Mouse (Mus musculus): ENCODE measurements at regions not wholly inside any gene's neighbourhood (a gene's known extent, or its start where the extent isn't known, plus 50 kb on each side); places are given as distances from the start of the nearest gene placed in this dataset.

GRCm38 (mm10) chr1:23462411-23462810, 64.8 kb upstream of the Ogfrl1 start:
- no peak for DNase-seq (ENCODE audit: low spot score)

DNA sequence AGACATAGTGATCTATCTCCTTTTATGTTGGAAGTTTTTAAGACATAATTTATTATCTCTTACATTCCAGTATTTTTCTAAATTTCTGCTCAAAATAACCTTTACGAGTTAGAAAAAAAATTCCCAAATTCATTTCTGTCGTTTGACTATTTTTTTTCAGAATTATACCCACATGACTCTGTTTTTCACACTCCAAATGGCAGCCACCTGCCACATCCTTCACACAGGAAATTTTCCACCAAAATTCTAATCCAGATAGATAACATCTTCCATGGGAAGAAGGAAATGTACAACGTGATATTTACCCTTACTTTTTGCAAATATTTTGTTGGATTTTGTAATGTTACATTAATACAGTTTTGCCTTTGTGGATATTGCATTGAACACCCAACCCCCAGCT, 66.5 kb upstream of the Ogfrl1 start:
- no peak for DNase-seq (ENCODE audit: low spot score)

DNA sequence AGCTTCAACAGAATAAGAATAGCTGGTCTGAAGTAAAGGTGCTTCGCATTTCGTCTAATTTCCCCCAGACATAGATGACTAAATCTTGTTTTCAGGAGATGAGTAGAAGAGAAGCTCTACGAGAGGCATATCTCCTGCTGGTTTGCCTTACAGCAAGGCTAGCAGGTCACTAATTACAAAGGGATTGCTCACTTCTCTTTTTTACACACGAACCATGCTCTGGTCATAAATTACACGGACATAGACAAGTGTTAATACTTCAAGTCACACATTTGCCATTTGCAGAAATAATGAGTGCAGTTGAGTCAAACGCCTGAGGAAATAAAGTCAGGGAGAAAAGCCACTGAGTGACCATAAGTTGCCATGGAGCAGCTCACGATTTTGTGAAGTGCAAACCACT, 68.8 kb upstream of the Ogfrl1 start:
- no peak for DNase-seq (ENCODE audit: low spot score)

GRCm38 (mm10) chr1:23467405-23467804, 69.8 kb upstream of the Ogfrl1 start:
- no peak for DNase-seq (ENCODE audit: low spot score)

- no peak for DNase-seq (ENCODE audit: low spot score)
Measured at GRCm38 (mm10) chr1:23480776-23481320, 83.3 kb upstream of the Ogfrl1 start.

GRCm38 (mm10) chr1:23484566-23484965, 87.0 kb upstream of the Ogfrl1 start:
- no peak for DNase-seq (ENCODE audit: low spot score)

- DNase-seq (ENCODE audit: low spot score): no peak
Measured at GRCm38 (mm10) chr1:23485150-23485775, 87.7 kb upstream of the Ogfrl1 start.

- no peak for DNase-seq (ENCODE audit: low spot score)
Measured at GRCm38 (mm10) chr1:23487031-23487430, 89.5 kb upstream of the Ogfrl1 start.

GRCm38 (mm10) chr1:23490640-23491039, 93.1 kb upstream of the Ogfrl1 start:
- peak; percentile 6 for DNase-seq (ENCODE audit: low spot score)

- DNase-seq (ENCODE audit: low spot score): no peak
Measured at GRCm38 (mm10) chr1:23491041-23491440, 93.5 kb upstream of the Ogfrl1 start.

- DNase-seq (ENCODE audit: low spot score): no peak
Measured at GRCm38 (mm10) chr1:23492981-23493380, 95.4 kb upstream of the Ogfrl1 start.

GRCm38 (mm10) chr1:23495412-23495811, 97.8 kb upstream of the Ogfrl1 start:
- DNase-seq (ENCODE audit: low spot score): peak; percentile 35

DNA sequence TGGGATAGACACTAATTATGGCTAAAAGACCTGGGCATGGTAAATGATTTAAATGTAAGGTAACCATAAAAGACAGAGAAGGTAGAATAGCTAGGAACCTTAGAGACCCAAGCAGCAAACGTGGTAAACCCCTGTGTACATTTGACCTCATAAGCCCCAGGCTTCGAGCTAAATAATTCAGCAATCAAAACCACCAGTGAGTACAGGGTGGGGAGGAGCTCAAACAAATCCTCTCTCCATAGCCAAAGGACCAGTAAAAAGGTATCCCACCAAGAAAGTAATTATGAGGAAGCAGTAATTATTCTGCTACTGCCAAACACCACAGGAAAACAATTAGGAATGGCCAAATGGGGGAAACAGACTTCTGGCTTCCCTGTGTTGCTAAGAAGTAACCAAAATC, 122.5 kb upstream of the Ogfrl1 start:
- no peak for DNase-seq (ENCODE audit: low spot score)

- no peak for DNase-seq (ENCODE audit: low spot score)
Measured at GRCm38 (mm10) chr1:23532659-23533058, 135.1 kb upstream of the Ogfrl1 start.

DNA sequence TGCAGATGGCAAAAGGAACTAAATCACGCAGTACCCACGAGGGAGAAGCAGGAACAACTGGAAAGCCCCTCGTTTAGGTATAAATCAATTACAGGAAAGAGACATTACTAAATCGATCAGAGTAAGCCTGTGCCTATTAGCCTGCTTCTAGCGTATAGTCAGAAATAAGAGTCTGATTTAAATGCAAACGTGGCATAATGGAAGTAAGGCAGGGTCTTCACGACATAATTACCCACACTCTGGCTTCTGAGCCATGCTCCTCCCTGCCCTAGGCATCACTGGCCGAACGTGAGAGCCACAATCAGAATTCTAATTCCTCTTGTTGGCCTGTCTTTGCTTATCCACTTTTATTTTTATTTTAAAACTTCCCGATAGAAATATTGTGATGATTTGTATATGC, 139.0 kb upstream of the Ogfrl1 start:
- no peak for DNase-seq (ENCODE audit: low spot score)

- DNase-seq (ENCODE audit: low spot score): no peak
Measured at GRCm38 (mm10) chr1:23538419-23538818, 140.8 kb upstream of the Ogfrl1 start.

DNA sequence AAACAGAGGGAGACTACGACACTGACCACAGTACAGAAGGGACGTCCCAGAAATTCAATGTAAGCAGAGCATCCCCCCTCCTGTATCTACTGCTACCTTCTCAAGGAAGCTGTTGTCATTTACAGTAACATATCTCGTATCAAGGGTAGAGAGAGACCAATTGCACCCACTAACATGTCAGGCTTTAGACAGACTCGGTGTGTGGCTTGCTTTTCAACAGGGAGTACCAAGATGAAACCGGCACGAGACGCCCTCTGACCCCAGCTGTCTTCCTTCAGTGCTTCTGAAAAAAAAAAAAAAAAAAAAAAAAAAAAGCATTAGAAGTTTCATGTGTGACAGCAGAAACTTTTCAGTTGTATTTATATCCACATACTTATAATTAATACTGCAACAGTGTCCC, 143.0 kb upstream of the Ogfrl1 start:
- DNase-seq (ENCODE audit: low spot score): no peak

GRCm38 (mm10) chr1:23555794-23556193, 158.2 kb upstream of the Ogfrl1 start:
- no peak for DNase-seq (ENCODE audit: low spot score)

DNA sequence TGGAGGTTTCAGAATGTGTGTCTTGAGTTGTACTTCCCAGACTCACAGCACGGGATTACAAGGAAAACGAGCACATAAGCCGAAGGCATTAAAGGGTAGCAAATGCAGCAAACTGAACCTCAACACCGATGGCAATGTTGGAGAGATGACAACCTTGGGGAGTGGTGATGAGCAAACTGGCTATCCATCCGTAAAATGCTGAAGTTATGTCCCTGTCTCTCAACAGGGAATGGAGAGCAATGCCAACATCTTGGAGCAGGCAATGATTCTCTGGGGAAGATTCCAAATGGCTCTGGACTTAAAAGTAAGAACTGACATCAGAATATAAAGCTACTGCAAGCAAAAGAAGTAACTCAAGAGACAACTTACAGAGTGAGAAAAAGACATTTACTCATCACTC, 170.5 kb upstream of the Ogfrl1 start:
- no peak for DNase-seq (ENCODE audit: low spot score)

DNA sequence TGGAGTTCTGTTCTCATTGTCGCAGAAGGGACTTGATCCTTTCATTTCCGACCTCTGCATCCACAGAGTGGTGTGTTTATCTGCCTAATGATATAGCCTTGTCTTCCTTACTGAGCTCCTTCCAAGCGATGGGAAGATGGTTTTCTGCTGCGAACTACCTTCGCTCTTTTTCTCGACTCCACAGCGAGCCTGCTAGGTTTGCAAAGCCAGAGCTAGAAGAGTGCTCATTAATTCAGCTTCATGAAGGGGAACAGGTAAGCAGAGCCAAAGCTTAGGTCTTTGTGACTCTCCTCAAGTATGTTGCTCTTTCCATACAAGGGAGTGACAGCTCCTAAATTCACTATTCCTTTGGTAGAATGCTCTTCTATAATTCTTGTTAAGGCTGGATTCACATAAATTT, 176.9 kb upstream of the Ogfrl1 start:
- DNase-seq (ENCODE audit: low spot score): no peak

DNA sequence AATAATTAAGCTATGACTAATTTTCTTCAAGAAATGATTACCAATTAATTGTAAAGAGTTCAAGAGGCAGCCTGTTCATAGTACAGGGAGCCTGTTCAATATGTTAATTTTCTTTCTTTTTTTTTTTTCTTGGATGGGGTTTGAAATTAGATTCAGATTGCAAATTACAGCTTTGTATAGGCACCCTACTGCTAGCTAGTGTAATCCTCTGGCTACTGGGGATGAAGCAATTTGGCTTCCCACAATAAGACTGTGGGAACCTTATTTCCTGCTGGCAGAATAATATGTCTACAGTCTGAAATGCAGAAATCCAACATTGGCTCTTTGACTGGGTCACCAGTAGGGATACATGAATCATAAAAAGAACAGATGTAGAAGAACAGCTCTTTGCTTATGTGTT, 177.4 kb upstream of the Ogfrl1 start:
- DNase-seq (ENCODE audit: low spot score): no peak

DNA sequence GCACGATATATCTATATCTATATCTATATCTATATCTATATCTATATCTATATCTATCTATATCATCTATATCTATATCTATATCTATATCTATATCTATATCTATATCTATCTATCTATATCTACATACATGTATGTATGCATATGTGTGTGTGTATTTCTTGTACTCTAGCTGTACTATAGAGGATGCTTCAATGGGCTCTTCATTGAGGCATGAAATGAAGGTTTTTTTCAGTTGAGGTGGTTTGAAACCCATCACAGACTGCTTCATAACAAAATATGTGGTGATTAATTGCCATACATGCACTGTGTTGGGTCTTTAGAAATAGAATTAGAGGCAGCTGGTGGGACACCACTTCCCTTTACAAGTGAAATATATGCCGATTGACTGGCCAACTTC, 177.9 kb upstream of the Ogfrl1 start:
- no peak for DNase-seq (ENCODE audit: low spot score)

GRCm38 (mm10) chr1:23576150-23576549, 178.6 kb upstream of the Ogfrl1 start:
- no peak for DNase-seq (ENCODE audit: low spot score)

GRCm38 (mm10) chr1:23589414-23589942, 172.1 kb upstream of the B3gat2 start:
- DNase-seq (ENCODE audit: low spot score): no peak

Measured in embryo, embryonic 10.5 days (tissue).